Mouse (Mus musculus) T-helper 17 cell (primary cell): ENCODE data around the gene A730015C16Rik.

Source experiments
- in situ Hi-C, 2 experiments: fragments of 300-600 bp; cut with MboI, MseI; formaldehyde crosslinking; loops; 1 replicate in 1 of 2; 2 replicates in 1 of 2; pipeline ENCODE4 v1.15.1; 2025; ENCODE audit warnings: high pct_unique_total_duplicates in 2 of 2

The A730015C16Rik gene

DNA sequence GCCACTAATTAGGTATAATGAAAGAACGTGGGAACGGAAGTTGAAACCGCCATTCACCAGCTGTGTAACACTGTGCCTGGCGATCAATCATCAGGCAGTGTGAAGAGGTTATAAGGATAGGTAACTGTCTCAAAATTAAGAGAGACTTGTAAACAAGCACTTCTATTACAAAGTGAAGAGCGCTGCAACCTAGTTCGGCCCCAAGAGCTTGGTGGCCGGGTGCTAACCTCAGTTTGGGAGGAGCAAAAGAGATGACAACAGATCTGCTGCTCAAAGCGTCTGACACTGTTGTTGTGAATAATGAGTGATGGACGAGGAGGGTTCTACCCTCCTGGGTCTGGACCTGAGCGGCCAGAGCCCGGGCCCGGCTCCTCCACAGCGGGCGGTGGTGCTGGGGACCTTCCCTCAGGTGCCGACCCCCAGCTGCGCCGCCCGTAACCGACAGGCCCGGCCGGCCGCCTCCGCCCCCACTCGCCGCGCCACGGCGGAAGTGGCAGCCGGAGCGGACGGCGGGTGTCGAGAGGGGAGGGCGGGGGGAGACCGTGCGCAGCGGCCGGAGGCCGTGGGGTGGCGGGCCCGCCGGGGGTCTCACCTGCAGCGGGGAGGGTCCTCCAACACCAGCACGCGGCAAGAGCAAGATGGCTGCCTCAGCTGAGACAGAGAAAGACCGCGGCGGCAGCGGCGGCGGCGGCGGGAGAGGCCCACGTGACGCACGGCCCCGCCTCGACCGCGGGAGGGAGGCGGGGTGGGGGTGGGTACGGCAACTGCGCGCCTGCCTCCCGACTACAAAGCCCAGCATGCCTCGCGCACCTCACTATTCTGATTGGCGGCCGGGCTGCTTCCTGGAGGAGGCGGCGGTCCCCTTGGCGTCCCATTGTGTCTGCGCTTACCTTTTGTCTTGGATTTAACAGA lies 15.2 kb downstream of the A730015C16Rik start, which contains the start of gene Btf3l4:
Gene Btf3l4 (minus strand): TSS at position 699 of the 912 bp plus-strand sequence.
- in situ Hi-C loops: loop anchor here in 1 of 2 experiments (25.0 kb wide), 1 partner anchor 829 kb away; the partner anchor contains the start of gene Cdkn2c

DNA sequence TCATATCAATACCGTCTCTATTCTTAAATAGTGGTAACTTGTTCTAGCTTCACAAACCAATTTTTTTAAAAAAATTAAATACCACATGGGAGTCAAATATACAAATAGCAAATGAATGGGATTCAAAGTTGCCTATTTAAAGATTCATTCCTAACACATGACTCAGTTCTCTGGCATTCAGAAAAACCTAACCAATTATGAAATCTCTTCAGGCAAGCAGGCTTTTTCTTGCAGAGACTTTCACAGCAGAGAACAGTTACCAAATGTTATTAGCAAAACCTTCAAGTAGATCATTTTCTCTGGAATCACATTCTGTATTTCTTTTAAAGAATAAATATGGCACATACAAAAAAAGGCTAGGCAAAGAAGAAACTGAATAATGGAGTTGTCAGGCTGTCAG lies 17.7 kb downstream of the A730015C16Rik start:
- in situ Hi-C loops: loop anchor here in 1 of 2 experiments (25.0 kb wide), 1 partner anchor 832 kb away; the partner anchor contains the start of gene Cdkn2c

DNA sequence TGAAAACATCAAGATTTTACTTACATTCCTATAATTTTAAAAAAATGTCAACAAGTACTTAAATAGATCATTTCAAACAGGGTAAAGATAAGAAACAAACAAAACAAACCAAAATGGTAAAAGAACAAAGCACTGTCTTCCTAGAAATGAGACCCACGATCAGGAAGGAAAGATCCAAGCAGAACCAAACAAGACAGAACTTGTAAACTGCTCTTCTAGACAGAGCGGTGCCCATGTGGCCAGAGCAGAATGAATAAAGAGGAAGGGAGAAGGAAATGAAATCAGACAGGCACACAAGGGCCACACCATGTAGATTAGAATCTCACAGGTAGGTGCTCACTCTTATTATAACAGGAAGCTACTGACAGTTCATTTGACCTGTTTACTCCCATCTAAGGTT lies 21.8 kb downstream of the A730015C16Rik start:
- in situ Hi-C loops: loop anchor here in 1 of 2 experiments (25.0 kb wide), 1 partner anchor 836 kb away; the partner anchor contains the start of gene Cdkn2c

DNA sequence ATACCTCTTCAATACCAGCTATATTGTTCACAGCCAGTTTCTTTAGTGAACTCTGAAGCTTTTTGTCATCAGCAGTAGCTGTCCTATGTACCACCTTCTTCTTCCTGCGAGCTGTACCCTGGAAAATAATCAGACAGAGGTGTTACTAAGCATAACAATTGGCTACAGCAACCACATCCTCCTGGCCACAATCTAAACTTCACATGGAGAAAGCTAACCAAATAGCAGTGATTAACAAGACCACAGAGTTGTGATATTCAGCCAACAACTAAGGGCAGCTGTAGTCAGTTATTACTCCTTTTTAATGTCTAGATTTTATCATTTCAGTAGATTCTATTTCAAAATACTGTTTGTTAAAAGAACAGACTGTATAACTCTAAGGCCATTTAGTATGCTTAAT lies 22.3 kb downstream of the A730015C16Rik start:
- in situ Hi-C loops: loop anchor here in 1 of 2 experiments (25.0 kb wide), 1 partner anchor 836 kb away; the partner anchor contains the start of gene Cdkn2c

DNA sequence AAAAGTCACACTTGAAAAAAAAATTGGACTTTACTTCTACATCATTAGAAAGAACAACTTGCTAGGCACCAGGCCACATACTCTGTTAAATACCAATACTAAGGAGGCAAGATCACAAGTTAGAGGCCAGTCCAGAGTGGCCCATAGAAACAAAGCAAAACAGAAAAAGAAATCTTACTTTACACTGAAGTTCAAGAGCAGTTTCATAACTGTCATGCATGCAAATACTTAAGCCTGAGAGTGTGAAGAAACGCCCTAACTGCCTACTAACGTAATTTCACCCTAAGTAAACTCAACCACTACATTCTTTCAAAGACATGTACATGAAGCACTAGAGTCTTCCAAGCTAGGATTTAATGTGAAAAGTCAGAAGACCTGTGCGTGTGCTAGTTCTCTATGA lies 22.7 kb downstream of the A730015C16Rik start:
- in situ Hi-C loops: loop anchor here in 1 of 2 experiments (25.0 kb wide), 1 partner anchor 837 kb away; the partner anchor contains the start of gene Cdkn2c

DNA sequence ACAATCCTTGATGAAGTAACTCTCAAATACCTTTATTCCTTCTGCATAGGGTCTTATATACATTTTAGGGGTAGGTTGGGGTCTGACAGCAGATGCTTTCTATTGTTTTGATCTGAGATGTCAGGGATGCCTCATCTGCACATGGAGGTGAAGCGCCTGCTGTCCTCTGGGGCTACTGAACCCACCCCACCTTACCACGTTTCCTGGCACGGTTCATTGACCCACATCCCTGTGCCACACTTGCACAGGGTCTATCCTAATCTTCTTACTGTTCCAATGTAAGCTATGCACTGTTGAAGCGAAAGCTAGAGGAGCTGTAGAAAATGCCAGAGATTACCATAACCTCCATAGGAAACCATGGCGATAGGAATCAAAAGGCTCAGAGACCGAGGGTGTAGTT lies 36.9 kb downstream of the A730015C16Rik start:
- in situ Hi-C loops: no loop called here

DNA sequence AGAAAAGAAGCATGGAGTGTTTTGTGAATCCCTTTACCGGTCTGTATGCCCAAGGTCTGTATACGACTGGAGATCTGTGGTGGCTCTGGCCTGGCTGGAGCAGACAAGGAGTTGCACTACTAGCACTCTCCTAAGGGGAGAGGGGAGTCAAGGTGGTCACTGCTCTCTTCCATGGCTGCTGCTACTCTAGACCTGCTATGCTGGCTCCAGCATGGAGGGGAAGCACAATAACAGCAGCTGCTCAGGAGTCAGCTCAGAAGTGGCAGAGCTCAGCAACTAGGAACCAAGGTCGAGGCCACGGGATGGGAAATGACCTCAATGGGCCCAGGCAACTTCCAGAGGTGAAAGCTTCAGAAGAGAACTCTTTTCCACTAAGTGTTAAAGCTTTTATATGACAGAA lies 37.3 kb downstream of the A730015C16Rik start:
- in situ Hi-C loops: no loop called here

DNA sequence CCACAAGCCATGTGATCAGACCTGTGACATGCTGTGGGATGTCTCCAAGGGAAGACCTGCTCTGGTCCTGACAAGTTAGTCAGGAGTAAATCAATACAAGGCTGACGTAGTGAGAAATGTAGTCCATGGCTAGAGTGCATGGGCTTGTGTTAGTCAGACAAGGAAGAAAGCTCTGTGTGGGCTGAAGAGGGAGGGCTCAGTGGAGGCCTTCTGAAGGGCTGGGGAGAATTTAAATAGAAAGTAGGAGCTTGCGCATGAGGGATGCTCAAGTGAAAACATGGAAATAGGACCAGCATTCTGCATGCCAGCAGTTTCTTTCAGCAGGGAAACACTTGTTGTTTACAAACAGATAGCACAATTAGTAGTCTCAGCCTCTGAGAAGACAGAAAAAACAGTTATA lies 44.9 kb downstream of the A730015C16Rik start:
- in situ Hi-C loops: no loop called here

DNA sequence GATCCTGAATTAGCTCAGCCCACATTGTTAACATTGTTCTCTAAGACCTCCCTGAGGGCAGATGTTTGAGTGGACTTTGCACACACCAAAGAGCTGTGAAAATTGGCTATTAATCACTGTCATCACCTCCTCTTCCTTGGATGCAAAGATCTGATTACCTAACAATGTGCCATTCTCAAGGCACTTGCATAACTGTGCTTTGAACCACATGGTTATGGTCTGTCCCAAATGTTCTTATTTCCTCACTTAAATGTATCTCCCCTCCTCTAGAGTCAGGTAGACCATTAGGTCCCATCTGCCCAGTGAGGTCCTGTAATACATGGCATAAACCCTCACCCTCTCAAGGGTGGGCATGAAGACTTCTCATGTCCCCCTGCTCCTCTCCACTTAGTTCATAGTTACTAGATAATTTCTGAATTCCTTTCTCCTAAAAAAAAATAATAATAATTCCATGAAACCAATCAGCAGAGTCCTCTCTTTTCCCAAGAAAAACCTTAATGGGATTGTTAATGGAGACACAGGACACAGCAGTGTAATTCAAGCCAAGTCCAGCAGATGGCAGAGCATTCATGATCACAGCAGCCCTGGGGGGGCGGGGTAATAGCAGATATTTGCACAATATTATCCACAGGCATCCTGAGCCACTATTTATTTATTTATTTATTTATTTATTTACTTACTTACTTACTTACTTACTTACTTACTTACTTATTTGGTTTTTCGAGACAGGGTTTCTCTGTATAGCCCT lies 50.2 kb downstream of the A730015C16Rik start:
- in situ Hi-C loops: loop anchor here in 1 of 2 experiments (5.0 kb wide), 1 partner anchor 179 kb away; no protein-coding TSS in a partner anchor
